Mouse (Mus musculus) gastrocnemius, postnatal 10 days (tissue): Measurements from ENCODE around the gene Tekt2. TPM values are rescaled to one million over a fixed set of nuclear protein-coding genes. Genes with fewer than 3 reads are reported as not detected.

ENCODE experiments used
- DNase-seq: peaks from one replicate; pipeline ENCODE4 v3.0.0; 2021; ENCODE audit warnings: mixed read lengths
- total RNA-seq, 2 experiments: library from RNA; stranded (reverse); gene quantifications; 2 replicates each; pipeline ENCODE4 v1.2.3; 2021

The Tekt2 gene
- total RNA-seq, 2 experiments from 2014 or later = 0.80 to 1.5 TPM

GRCm38 (mm10) chr4:126309211-126309921 lies 16.1 kb downstream of the Tekt2 start:
- no peak for DNase-seq

- DNase-seq = no peak
Observed at GRCm38 (mm10) chr4:126306827-126307226, 18.7 kb downstream of the Tekt2 start.

- no peak for DNase-seq
Observed at GRCm38 (mm10) chr4:126306058-126306457, 19.4 kb downstream of the Tekt2 start.

- no peak for DNase-seq
Observed at GRCm38 (mm10) chr4:126305428-126305827, 20.1 kb downstream of the Tekt2 start.

- no peak for DNase-seq
Observed at GRCm38 (mm10) chr4:126303877-126304276, 21.6 kb downstream of the Tekt2 start.

- DNase-seq = no peak
Observed at GRCm38 (mm10) chr4:126301584-126302309, 23.7 kb downstream of the Tekt2 start.

- no peak for DNase-seq
Observed at GRCm38 (mm10) chr4:126300916-126301583, 24.4 kb downstream of the Tekt2 start.

GRCm38 (mm10) chr4:126296617-126297101 lies 28.8 kb downstream of the Tekt2 start:
- peak; percentile 83 for DNase-seq

GRCm38 (mm10) chr4:126295937-126296336 lies 29.6 kb downstream of the Tekt2 start:
- DNase-seq = no peak

- DNase-seq = no peak
Observed at GRCm38 (mm10) chr4:126295152-126295551, 30.3 kb downstream of the Tekt2 start.

- DNase-seq = no peak
Observed at GRCm38 (mm10) chr4:126291196-126291595, 34.3 kb downstream of the Tekt2 start.

GRCm38 (mm10) chr4:126290314-126290713 lies 35.2 kb downstream of the Tekt2 start:
- no peak for DNase-seq

GRCm38 (mm10) chr4:126288085-126288666 lies 37.3 kb downstream of the Tekt2 start:
- DNase-seq = no peak

- no peak for DNase-seq
Observed at GRCm38 (mm10) chr4:126287302-126287995, 38.0 kb downstream of the Tekt2 start.

- peak; percentile 45 for DNase-seq
Observed at GRCm38 (mm10) chr4:126286492-126286891, 39.0 kb downstream of the Tekt2 start, which contains the start of gene Col8a2. Gene Col8a2 (plus strand): TSS chr4:126286793.

GRCm38 (mm10) chr4:126283582-126283981 lies 41.9 kb downstream of the Tekt2 start:
- no peak for DNase-seq

- no peak for DNase-seq
Observed at GRCm38 (mm10) chr4:126281706-126282105, 43.8 kb downstream of the Tekt2 start.

- no peak for DNase-seq
Observed at GRCm38 (mm10) chr4:126278961-126279360, 46.5 kb downstream of the Tekt2 start.

- no peak for DNase-seq
Observed at GRCm38 (mm10) chr4:126278565-126278915, 46.9 kb downstream of the Tekt2 start.

- DNase-seq = peak; percentile 55
Observed at GRCm38 (mm10) chr4:126277906-126278564, 47.5 kb downstream of the Tekt2 start.

GRCm38 (mm10) chr4:126275681-126276131 lies 49.8 kb downstream of the Tekt2 start:
- no peak for DNase-seq
